ENCODE assay signal across 27 mouse cellular contexts in genomic region chr2:104253341-104253740, GRCm38 (mm10).
"Had no signal": no experiment of that assay in that cellular context is flagged by ENCODE, and none has a peak within 500 bp of the region (broad histone marks: within the 10 kb centered on the region; RNA-seq: fewer than 3 reads in every experiment).

No protein-coding gene starts in this region.

- H3K4me3 ChIP-seq: gastrocnemius, adult 2 months; heart, embryonic 10.5 days; heart, embryonic 12.5 days; hindbrain, embryonic 10.5 days; hindbrain, embryonic 12.5 days; intestine, embryonic 15.5 days; limb, embryonic 10.5 days; limb, embryonic 12.5 days; liver, embryonic 13.5 days; liver, embryonic 15.5 days had no signal

- H3K9me3 ChIP-seq: heart, embryonic 10.5 days; heart, embryonic 12.5 days; hindbrain, embryonic 10.5 days; hindbrain, embryonic 12.5 days; intestine, embryonic 15.5 days; limb, embryonic 10.5 days; limb, embryonic 12.5 days; liver, embryonic 13.5 days; liver, embryonic 15.5 days had no signal

- ATAC-seq: hindbrain, embryonic 16.5 days; inflammation-experienced regulatory T-cells, adult 6 months; intestine, embryonic 15.5 days; intestine, postnatal 0 days; liver, postnatal 0 days had no signal

- H3K4me2 ChIP-seq: heart, embryonic 12.5 days; hindbrain, embryonic 12.5 days; hindbrain, embryonic 14.5 days; intestine, embryonic 15.5 days; limb, embryonic 12.5 days; liver, embryonic 11.5 days; liver, embryonic 13.5 days; liver, embryonic 15.5 days had no signal

- H3K27ac ChIP-seq: gastrocnemius, adult 2 months; heart, embryonic 10.5 days; hindbrain, embryonic 12.5 days; hindbrain, embryonic 14.5 days; intestine, embryonic 15.5 days; limb, embryonic 10.5 days; limb, embryonic 12.5 days; liver, embryonic 13.5 days; liver, embryonic 15.5 days had no signal

- H3K9ac ChIP-seq: heart, embryonic 12.5 days; hindbrain, embryonic 12.5 days; hindbrain, embryonic 14.5 days; intestine, embryonic 15.5 days; limb, embryonic 12.5 days; liver, embryonic 13.5 days; liver, embryonic 15.5 days; liver, postnatal 0 days had no signal

- H3K27me3 ChIP-seq: hindbrain, embryonic 12.5 days; intestine, embryonic 15.5 days; liver, embryonic 13.5 days; liver, embryonic 15.5 days had no signal

- H3K4me1 ChIP-seq: heart, embryonic 12.5 days; hindbrain, embryonic 12.5 days; intestine, embryonic 15.5 days; liver, embryonic 13.5 days; liver, embryonic 15.5 days had no signal

- DNase-seq: gastrocnemius, adult 2 months; gastrocnemius, postnatal 10 days; gastrocnemius, postnatal 25 days; heart, adult 18-20 months; heart, postnatal 10 days; heart, postnatal 4 days; kidney, adult 18-20 months; kidney, adult 8-10 months; kidney, postnatal 10 days; kidney, postnatal 25 days; kidney, postnatal 4 days; liver; liver, embryonic 13.5 days; liver, postnatal 0 days had no signal

- H3K36me3 ChIP-seq: heart, embryonic 10.5 days; heart, embryonic 12.5 days; hindbrain, embryonic 10.5 days; hindbrain, embryonic 12.5 days; intestine, embryonic 15.5 days; limb, embryonic 10.5 days; limb, embryonic 12.5 days; liver, embryonic 13.5 days; liver, embryonic 15.5 days had no signal
